Mouse (Mus musculus): ENCODE measurements around the gene Popdc3. TPM values are rescaled to one million over a fixed set of nuclear protein-coding genes. Genes with fewer than 3 reads are reported as not detected.
"Not testable (repeated sequence)": the region's sequence is repeated elsewhere in the genome, so short reads cannot be mapped to it uniquely, and the experiment has no call there.

Gene Popdc3
- total and polyA plus RNA-seq, 3 experiments: not detected

DNA sequence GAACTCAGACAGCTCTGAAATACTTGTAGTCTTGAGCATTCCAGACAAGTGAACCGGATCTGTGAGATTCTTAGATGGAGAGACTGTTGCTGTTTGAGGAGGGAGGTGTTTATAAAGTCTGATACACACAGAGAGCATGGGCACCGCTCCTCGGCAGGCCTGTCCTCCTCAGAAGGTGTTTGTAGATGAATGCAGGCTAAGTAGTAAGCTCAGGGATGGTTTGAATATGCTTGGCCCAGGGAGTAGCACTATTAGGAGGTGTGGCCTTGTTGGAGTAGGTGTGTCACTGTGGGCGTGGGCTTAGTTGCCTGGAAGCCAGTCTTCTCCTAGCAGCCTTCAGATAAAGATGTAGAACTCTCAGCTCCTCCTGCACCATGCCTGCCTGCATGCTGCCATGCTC, 114.3 kb downstream of the Popdc3 start:
- not testable (repeated sequence) for H3K9me3 ChIP-seq (replicated peaks; ENCODE audit: insufficient read depth, low read length); DNase-seq (ENCODE audit: low read depth, low spot score); H3K4me1 ChIP-seq (ENCODE audit: control insufficient read depth in 1 of 2, insufficient read depth in 2 of 2, low read length in 2 of 2); H3K27ac ChIP-seq (ENCODE audit: control insufficient read depth, low read depth, low read length); H3K9ac ChIP-seq (ENCODE audit: control insufficient read depth, low read depth, low read length, poor library complexity, severe bottlenecking); H3K79me2 ChIP-seq (ENCODE audit: control insufficient read depth, insufficient read depth, low read length, poor library complexity); H3K4me3 ChIP-seq (ENCODE audit: control insufficient read depth in 1 of 2, insufficient read depth in 1 of 2, low read depth in 2 of 2, low read length in 2 of 2); H3K27me3 ChIP-seq (ENCODE audit: control insufficient read depth in 1 of 2, insufficient read depth in 2 of 2, low read length in 2 of 2); H3K36me3 ChIP-seq (ENCODE audit: control insufficient read depth in 1 of 2, insufficient read depth in 2 of 2, low read length in 2 of 2)

DNA sequence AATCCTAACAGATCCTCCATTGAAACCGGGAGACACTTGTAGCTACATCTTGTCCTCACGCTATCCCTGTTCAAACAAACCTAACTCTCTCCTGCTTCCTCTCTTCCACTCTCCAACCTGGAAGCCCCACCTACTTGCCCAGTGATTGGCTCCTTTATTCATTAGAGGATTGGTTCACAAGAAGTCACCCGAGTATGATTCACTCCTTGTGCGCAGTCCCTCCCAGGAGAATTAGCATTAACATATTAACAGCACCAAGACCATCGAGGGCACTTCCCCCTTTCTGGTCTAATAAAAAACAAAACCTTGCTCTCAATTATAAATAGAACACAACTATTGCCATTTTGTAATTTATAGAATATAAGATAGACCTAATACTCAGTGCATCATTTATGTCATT, 117.2 kb downstream of the Popdc3 start:
- no peak for TF ChIP-seq KAT2A (conservative IDR thresholded peaks at IDR 0.05; ENCODE audit: low read depth, low read length)
- no peak for TF ChIP-seq SMC3 (IDR thresholded peaks at IDR 0.05; ENCODE audit: low read depth, low read length)
- TF ChIP-seq TAL1 (IDR thresholded peaks at IDR 0.05; ENCODE audit: low read length): no peak
- H3K9me3 ChIP-seq (replicated peaks; ENCODE audit: insufficient read depth, low read length): no peaks in the 10 kb centered on the region
- H3K79me2 ChIP-seq (ENCODE audit: control insufficient read depth, insufficient read depth, low read length, poor library complexity): no peaks in the 10 kb centered on the region
- no peaks in the 10 kb centered on the region for H3K36me3 ChIP-seq (ENCODE audit: control insufficient read depth in 1 of 2, insufficient read depth in 2 of 2, low read length in 2 of 2)
- no peak overlapping the region for H3K4me3 ChIP-seq (ENCODE audit: control insufficient read depth in 1 of 2, insufficient read depth in 1 of 2, low read depth in 2 of 2, low read length in 2 of 2)
- no peak overlapping the region for H3K27ac ChIP-seq (ENCODE audit: control insufficient read depth, low read depth, low read length)
- DNase-seq (ENCODE audit: low read depth, low spot score): peak; percentile 9
- H3K9ac ChIP-seq (ENCODE audit: control insufficient read depth, low read depth, low read length, poor library complexity, severe bottlenecking): no peak overlapping the region
- H3K27me3 ChIP-seq (ENCODE audit: control insufficient read depth in 1 of 2, insufficient read depth in 2 of 2, low read length in 2 of 2): no peaks in the 10 kb centered on the region
- H3K4me1 ChIP-seq (ENCODE audit: control insufficient read depth in 1 of 2, insufficient read depth in 2 of 2, low read length in 2 of 2): no peaks in the 10 kb centered on the region

DNA sequence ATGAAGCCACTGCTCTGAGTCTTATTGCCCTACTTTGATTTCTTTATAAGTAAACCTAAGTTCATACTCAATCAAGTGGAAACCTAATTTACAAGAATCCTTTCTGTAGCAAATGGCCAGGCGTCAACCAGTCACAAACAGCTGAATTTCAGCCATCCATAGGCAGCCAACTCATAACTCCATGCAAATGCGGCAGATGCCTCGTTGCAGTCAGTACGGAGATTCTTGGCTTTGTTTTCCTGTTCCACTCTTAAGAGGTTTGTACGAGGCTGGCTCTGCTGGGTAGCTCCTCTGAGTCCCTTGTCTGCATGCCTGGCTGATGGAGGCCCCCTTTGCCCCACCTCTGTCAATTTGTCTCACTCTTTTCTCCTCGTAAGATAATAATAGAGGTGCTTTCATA, 120.6 kb downstream of the Popdc3 start:
- TF ChIP-seq ZKSCAN1 (IDR thresholded peaks at IDR 0.05; ENCODE audit: low read depth, low read length): no peak
- H3K4me3 ChIP-seq (ENCODE audit: control insufficient read depth in 1 of 2, insufficient read depth in 1 of 2, low read depth in 2 of 2, low read length in 2 of 2): no peak overlapping the region
- no peaks in the 10 kb centered on the region for H3K79me2 ChIP-seq (ENCODE audit: control insufficient read depth, insufficient read depth, low read length, poor library complexity)
- H3K4me1 ChIP-seq (ENCODE audit: control insufficient read depth in 1 of 2, insufficient read depth in 2 of 2, low read length in 2 of 2): no peaks in the 10 kb centered on the region
- H3K9ac ChIP-seq (ENCODE audit: control insufficient read depth, low read depth, low read length, poor library complexity, severe bottlenecking): no peak overlapping the region
- no peak for DNase-seq (ENCODE audit: low read depth, low spot score)
- H3K27me3 ChIP-seq (ENCODE audit: control insufficient read depth in 1 of 2, insufficient read depth in 2 of 2, low read length in 2 of 2): peaks cover 0 to 2% of the 10 kb centered on the region in 2 experiments; a peak in 1 of 4 replicates
- no peak overlapping the region for H3K27ac ChIP-seq (ENCODE audit: control insufficient read depth, low read depth, low read length)
- H3K9me3 ChIP-seq (replicated peaks; ENCODE audit: insufficient read depth, low read length): no peaks in the 10 kb centered on the region
- no peaks in the 10 kb centered on the region for H3K36me3 ChIP-seq (ENCODE audit: control insufficient read depth in 1 of 2, insufficient read depth in 2 of 2, low read length in 2 of 2)

DNA sequence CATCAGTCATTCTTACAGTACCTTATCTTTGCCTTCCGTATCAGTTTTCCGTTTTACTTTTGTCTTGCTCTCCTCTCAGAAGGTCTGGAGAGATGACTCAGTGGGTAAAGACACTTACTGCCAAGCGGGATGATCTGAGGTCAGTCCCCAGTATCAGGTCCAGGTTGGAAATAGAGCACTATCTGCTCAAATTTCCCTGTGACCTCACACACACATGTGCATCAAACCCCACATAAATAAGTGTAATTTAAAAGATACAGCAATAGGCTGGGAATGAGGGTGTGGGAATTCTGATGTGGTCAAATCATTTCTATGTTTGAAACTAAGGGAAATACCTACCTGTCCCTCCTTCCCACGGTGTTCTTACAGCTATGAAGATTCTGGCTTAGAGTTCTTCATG, 121.6 kb downstream of the Popdc3 start:
- Histone ChIP-seq H3K79me2 (ENCODE audit: control insufficient read depth, insufficient read depth, low read length, poor library complexity) (no peaks in the 10 kb centered on the region), H3K27ac (ENCODE audit: control insufficient read depth, low read depth, low read length) (no peak overlapping the region), H3K36me3 (ENCODE audit: control insufficient read depth in 1 of 2, insufficient read depth in 2 of 2, low read length in 2 of 2) (no peaks in the 10 kb centered on the region), H3K9ac (ENCODE audit: control insufficient read depth, low read depth, low read length, poor library complexity, severe bottlenecking) (no peak overlapping the region), H3K9me3 (replicated peaks; ENCODE audit: insufficient read depth, low read length) (no peaks in the 10 kb centered on the region), H3K27me3 (ENCODE audit: control insufficient read depth in 1 of 2, insufficient read depth in 2 of 2, low read length in 2 of 2) (peaks cover 0 to 2% of the 10 kb centered on the region in 2 experiments; a peak in 1 of 4 replicates), H3K4me1 (ENCODE audit: control insufficient read depth in 1 of 2, insufficient read depth in 2 of 2, low read length in 2 of 2) (no peaks in the 10 kb centered on the region), H3K4me3 (ENCODE audit: control insufficient read depth in 1 of 2, insufficient read depth in 1 of 2, low read depth in 2 of 2, low read length in 2 of 2) (no peak overlapping the region)
- no peak for DNase-seq (ENCODE audit: low read depth, low spot score)
- TF ChIP-seq MEF2A (IDR thresholded peaks at IDR 0.05; ENCODE audit: extremely low read depth, insufficient replicate concordance, low read depth, low read length, poor library complexity, severe bottlenecking) (no peak), TAL1 (IDR thresholded peaks at IDR 0.05; ENCODE audit: low read length) (no peak), RAD21 (IDR thresholded peaks at IDR 0.05; ENCODE audit: low read depth, low read length) (no peak), NRF1 (IDR thresholded peaks at IDR 0.05; ENCODE audit: insufficient read depth, low read depth, low read length, poor library complexity, severe bottlenecking) (no peak), CHD2 (IDR thresholded peaks at IDR 0.05; ENCODE audit: low read length) (no peak), MXI1 (IDR thresholded peaks at IDR 0.05; ENCODE audit: low read depth, low read length) (no peak), ZMIZ1 (IDR thresholded peaks at IDR 0.05; ENCODE audit: low read depth, low read length) (no peak), MAFK (IDR thresholded peaks at IDR 0.05; ENCODE audit: borderline replicate concordance, low read depth, low read length) (no peak), HCFC1 (IDR thresholded peaks at IDR 0.05; ENCODE audit: low read depth, low read length) (no peak)

Measured in MEL (cell line).